Mouse (Mus musculus) embryonic stem cell, embryonic (primary cell): ENCODE data around the gene Zfp810.

ENCODE experiments used
- CTCF ChIA-PET, 4 experiments: fragments of 300-600 bp in 2 of 4; fragments of 350-600 bp in 2 of 4; sonication (Branson Sonifier 250); formaldehyde crosslinking; loops; one replicate each; lab custom pipeline; 2022; ENCODE audit warnings: inconsistent platforms in 2 of 4; lab: Charles Lee
- POLR2A ChIA-PET, 4 experiments: fragments of 300-600 bp in 2 of 4; fragments of 350-600 bp in 2 of 4; sonication (Branson Sonifier 250); formaldehyde crosslinking; loops; one replicate each; lab custom pipeline; 2022; ENCODE audit warnings: antibody characterized with exemption in 4 of 4, inconsistent platforms in 1 of 4; lab: Charles Lee

Gene Zfp810

GRCm38 (mm10) chr9:22226846-22227245 lies 80.6 kb downstream of the Zfp810 start:
- CTCF ChIA-PET: interaction anchor here in 3 of 4 experiments (0.5 to 1.4 kb wide), 4 partner anchors 10 to 279 kb away, joined by 3 to 4 read pairs (median 3); no protein-coding TSS in a partner anchor
- POLR2A ChIA-PET: interaction anchor here in 3 of 4 experiments (0.6 to 4.2 kb wide), 37 partner anchors 8 to 801 kb away, joined by 3 to 40 read pairs (median 4); partner anchors contain the start of genes Zfp599 (in 3 of the 3), Pigyl (in 2 of the 3), 9530077C05Rik (in 1 of the 3) and Anln (in 1 of the 3)
